Mouse (Mus musculus): ENCODE data around the gene Apol7a. TPM values are rescaled to one million over a fixed set of nuclear protein-coding genes. Genes with fewer than 3 reads are reported as not detected.

Gene Apol7a
- polyA plus RNA-seq, 1 experiment from 2014 or later = 0.13 TPM

DNA sequence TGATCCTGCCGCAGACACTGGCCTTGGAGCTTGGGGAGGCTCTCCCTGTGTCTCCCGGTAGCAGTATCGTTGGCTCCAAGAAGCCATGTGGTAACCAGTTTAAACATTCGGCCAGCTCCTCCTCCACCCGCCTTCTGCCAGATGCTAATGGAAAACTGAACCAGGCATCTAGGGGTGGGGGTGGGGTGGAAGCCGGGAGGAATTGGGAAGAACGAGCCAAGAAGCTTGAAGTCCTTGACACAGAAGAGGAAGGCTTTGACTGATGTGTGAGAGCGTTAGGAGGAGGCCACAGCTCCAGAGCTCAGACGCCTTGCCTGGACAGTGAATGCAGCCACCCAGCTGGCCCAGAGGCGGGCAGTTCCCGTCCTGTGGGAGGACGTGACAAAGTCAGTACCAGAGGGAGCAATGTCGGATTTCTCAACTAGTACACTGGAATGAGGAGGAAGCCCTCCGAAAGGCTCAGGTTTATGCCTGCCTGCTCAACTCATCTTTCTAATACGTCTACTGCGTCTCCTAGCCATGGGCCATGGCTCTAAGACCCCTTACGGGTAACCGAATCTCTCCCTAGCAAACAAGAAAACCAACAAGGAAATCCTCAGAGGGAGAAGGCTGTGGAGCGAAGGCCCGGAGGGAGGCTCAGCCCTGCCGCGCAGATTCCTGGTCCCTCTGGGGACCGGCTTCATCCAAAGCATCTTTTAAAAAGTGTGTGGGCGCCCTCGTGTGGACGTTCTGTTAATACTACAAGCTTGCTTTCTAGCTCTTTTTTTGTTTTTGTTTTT, 32.0 kb downstream of the Apol7a start:
- Histone ChIP-seq H3K4me3 (replicated peaks; ENCODE audit: low read depth, low read length) (peak overlapping the region; percentile 27), H3K36me3 (ENCODE audit: insufficient read depth, low read length) (no peaks in the 10 kb centered on the region), H3K4me1 (replicated peaks; ENCODE audit: insufficient read depth, low read length) (no peaks in the 10 kb centered on the region; the same call in 1 of the 2 replicates), H3K9ac (ENCODE audit: low read depth, low read length) (peak overlapping the region; percentile 55), H3K4me2 (ENCODE audit: low read length) (peak overlapping the region; percentile 61), H3K27me3 (ENCODE audit: insufficient read depth, low read length) (no peaks in the 10 kb centered on the region), H3K9me3 (replicated peaks; ENCODE audit: low read length) (no peaks in the 10 kb centered on the region), H3K27ac (peak overlapping the region; percentile 95)
- WGBS = under 1% methylated on average over 26 of the region's 26 CpGs
- peak; percentile 81 for TF ChIP-seq CTCF (IDR thresholded peaks at IDR 0.05; ENCODE audit: low read depth)
- ATAC-seq (replicated peaks; ENCODE audit: low FRiP score, low read depth) (peak; percentile 50), DNase-seq (ENCODE audit: low spot score) (peak; percentile 97)

DNA sequence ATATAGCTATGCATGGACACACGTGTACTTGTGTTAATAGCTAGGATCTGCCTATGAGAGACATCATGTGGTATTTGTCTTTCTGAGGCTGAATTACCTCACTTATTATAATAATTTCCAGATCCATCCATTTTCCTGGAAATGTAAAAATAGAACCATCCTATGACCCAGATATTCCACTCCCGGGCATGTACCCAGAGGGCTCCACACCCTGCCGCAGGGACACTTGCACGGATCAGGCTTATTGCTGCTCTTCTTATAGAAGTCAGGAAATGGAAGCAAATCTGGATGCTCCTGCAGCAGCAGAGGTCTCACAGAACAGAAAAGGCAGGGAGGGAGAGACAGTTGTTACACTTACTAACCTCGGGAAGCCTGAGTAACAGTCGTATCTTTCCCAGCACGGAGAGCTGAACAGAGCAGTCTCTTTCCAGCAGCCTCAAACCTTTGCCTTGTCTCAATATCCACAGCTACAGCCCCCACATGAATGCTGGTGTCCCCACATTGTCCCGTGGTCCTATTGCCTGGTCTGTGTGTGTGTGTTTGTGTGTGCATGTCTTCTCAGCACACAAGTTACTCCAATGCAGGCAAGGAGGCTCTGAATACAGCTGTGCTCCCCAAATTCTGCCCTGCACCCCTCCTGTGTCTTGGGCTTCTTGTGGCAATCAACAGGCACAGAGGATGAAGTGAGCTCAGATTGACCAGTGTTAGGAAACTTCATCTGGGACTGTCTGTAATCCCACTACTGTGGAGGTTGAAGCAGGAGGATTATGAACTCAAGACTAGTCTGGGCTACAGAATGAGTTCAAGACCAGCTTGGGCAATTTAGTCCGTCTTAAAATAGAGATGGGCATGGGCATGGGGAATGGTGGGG, 33.0 kb downstream of the Apol7a start:
- H3K4me2 ChIP-seq (ENCODE audit: low read length) = peak overlapping the region; percentile 61; the same call in 1 of the 2 replicates
- 0 out of 2 replicates have a peak overlapping the region, but pooled peaks have one; percentile 8 for H3K9ac ChIP-seq (ENCODE audit: low read depth, low read length)
- H3K4me1 ChIP-seq (replicated peaks; ENCODE audit: insufficient read depth, low read length) = no peaks in the 10 kb centered on the region; the same call in 1 of the 2 replicates
- H3K36me3 ChIP-seq (ENCODE audit: insufficient read depth, low read length) = no peaks in the 10 kb centered on the region
- no peak for ATAC-seq (replicated peaks; ENCODE audit: low FRiP score, low read depth)
- 53% methylated on average over 9 of the region's 9 CpGs for WGBS
- H3K27me3 ChIP-seq (ENCODE audit: insufficient read depth, low read length) = no peaks in the 10 kb centered on the region
- no peaks in the 10 kb centered on the region for H3K9me3 ChIP-seq (replicated peaks; ENCODE audit: low read length)
- DNase-seq (ENCODE audit: low spot score) = no peak
- H3K27ac ChIP-seq = peak overlapping the region; percentile 95
- no peak overlapping the region for H3K4me3 ChIP-seq (replicated peaks; ENCODE audit: low read depth, low read length)
- no peak for TF ChIP-seq CTCF (IDR thresholded peaks at IDR 0.05; ENCODE audit: low read depth)

- DNase-seq (ENCODE audit: low spot score) = no peak
- Histone ChIP-seq H3K9ac (ENCODE audit: low read depth, low read length) (no peak overlapping the region), H3K4me1 (replicated peaks; ENCODE audit: insufficient read depth, low read length) (peaks cover under 1% of the 10 kb centered on the region; the same call in 1 of the 2 replicates), H3K36me3 (ENCODE audit: insufficient read depth, low read length) (no peaks in the 10 kb centered on the region), H3K27me3 (ENCODE audit: insufficient read depth, low read length) (no peaks in the 10 kb centered on the region), H3K4me2 (ENCODE audit: low read length) (no peak overlapping the region), H3K4me3 (replicated peaks; ENCODE audit: low read depth, low read length) (no peak overlapping the region), H3K27ac (no peak overlapping the region), H3K9me3 (replicated peaks; ENCODE audit: low read length) (no peaks in the 10 kb centered on the region)
- 71% methylated on average over 3 of the region's 3 CpGs for WGBS
- ATAC-seq (replicated peaks; ENCODE audit: low FRiP score, low read depth) = no peak
- no peak for TF ChIP-seq CTCF (IDR thresholded peaks at IDR 0.05; ENCODE audit: low read depth)
Observed at GRCm38 (mm10) chr15:77364026-77364425, 34.9 kb downstream of the Apol7a start.

DNA sequence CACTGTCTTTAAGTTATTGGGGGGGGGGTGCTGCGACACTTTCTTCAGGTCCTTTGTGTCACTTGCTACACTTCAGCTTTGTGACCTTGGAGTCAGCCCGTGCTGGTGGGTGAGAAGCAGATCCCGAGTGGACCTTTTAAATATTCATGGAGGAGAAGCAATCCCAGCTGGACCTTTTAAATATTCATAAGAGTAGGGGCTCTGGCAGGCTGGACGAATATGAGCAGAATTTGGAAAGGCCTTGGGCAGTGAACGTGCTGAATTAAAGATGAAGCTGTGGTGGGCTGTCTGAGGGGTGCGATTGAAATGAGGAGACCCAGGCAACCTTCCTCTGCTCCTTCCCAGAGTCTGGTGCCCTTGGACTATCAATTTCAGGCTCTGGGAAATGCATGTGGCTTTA, 35.3 kb downstream of the Apol7a start:
- no peak for TF ChIP-seq CTCF (IDR thresholded peaks at IDR 0.05; ENCODE audit: low read depth)
- H3K4me3 ChIP-seq (replicated peaks; ENCODE audit: low read depth, low read length) = no peak overlapping the region
- H3K4me1 ChIP-seq (replicated peaks; ENCODE audit: insufficient read depth, low read length) = peaks cover 3% of the 10 kb centered on the region; the same call in 1 of the 2 replicates
- H3K4me2 ChIP-seq (ENCODE audit: low read length) = no peak overlapping the region
- no peaks in the 10 kb centered on the region for H3K27me3 ChIP-seq (ENCODE audit: insufficient read depth, low read length)
- ATAC-seq (replicated peaks; ENCODE audit: low FRiP score, low read depth) (no peak), DNase-seq (ENCODE audit: low spot score) (no peak)
- no peaks in the 10 kb centered on the region for H3K9me3 ChIP-seq (replicated peaks; ENCODE audit: low read length)
- no peak overlapping the region for H3K9ac ChIP-seq (ENCODE audit: low read depth, low read length)
- H3K27ac ChIP-seq = no peak overlapping the region
- WGBS = 42% methylated on average over 6 of the region's 6 CpGs
- no peaks in the 10 kb centered on the region for H3K36me3 ChIP-seq (ENCODE audit: insufficient read depth, low read length)

DNA sequence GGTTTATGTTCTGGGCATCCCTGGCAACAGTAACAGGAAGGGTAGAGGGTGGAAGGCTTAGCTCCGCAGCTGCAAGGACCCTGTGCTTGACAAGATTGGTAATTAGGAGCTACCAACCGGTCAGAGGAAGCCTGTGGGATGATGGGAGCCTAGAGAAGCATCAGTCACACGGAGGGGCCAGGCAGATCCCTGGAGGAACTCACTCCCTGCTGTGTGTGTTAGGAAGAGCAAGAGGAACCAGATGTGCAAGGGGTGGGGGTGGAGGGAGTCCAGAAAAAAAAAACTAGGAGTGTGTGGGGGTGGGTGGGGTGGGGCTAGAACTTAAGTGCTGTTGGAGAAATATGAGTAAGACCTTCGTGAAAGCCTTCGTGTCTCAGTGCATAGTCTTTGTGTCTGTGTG, 36.0 kb downstream of the Apol7a start:
- H3K4me1 ChIP-seq (replicated peaks; ENCODE audit: insufficient read depth, low read length) = 0 out of 2 replicates have a peak, but pooled peaks cover 3% of the 10 kb centered on the region
- H3K9me3 ChIP-seq (replicated peaks; ENCODE audit: low read length) = no peaks in the 10 kb centered on the region
- H3K27ac ChIP-seq = no peak overlapping the region
- no peak overlapping the region for H3K9ac ChIP-seq (ENCODE audit: low read depth, low read length)
- ATAC-seq (replicated peaks; ENCODE audit: low FRiP score, low read depth) = no peak
- H3K4me3 ChIP-seq (replicated peaks; ENCODE audit: low read depth, low read length) = no peak overlapping the region
- no peak overlapping the region for H3K4me2 ChIP-seq (ENCODE audit: low read length)
- TF ChIP-seq CTCF (IDR thresholded peaks at IDR 0.05; ENCODE audit: low read depth) = no peak
- 16% methylated on average over 5 of the region's 5 CpGs for WGBS
- no peak for DNase-seq (ENCODE audit: low spot score)
- no peaks in the 10 kb centered on the region for H3K27me3 ChIP-seq (ENCODE audit: insufficient read depth, low read length)
- no peaks in the 10 kb centered on the region for H3K36me3 ChIP-seq (ENCODE audit: insufficient read depth, low read length)

DNA sequence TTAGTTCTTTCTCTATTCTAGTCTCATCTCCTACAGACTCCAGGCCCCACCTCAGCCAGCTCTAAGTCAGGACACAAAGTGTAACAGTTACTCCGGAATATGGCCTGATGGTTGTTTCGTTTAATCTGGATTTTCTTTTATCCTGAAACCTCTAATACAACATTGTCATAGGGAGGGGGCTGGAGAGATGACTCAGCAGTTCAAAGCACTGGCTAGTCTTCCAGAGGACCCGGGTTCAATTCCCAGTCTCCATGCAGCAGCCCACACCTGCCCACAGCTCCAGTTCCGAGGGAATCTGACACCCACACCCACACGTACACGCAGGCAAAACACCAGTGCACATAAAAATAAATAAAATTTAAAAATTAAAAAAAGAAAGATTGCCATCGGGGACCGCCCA, 39.0 kb downstream of the Apol7a start:
- H3K4me3 ChIP-seq (replicated peaks; ENCODE audit: low read depth, low read length) = no peak overlapping the region
- no peak overlapping the region; the same call in 1 of the 2 replicates for H3K27ac ChIP-seq
- H3K4me1 ChIP-seq (replicated peaks; ENCODE audit: insufficient read depth, low read length) = peaks cover 7% of the 10 kb centered on the region; the same call in 1 of the 2 replicates
- no peak overlapping the region for H3K9ac ChIP-seq (ENCODE audit: low read depth, low read length)
- ATAC-seq (replicated peaks; ENCODE audit: low FRiP score, low read depth) (no peak), DNase-seq (ENCODE audit: low spot score) (no peak)
- H3K36me3 ChIP-seq (ENCODE audit: insufficient read depth, low read length) = no peaks in the 10 kb centered on the region
- WGBS = 82% methylated on average over 8 of the region's 8 CpGs
- TF ChIP-seq CTCF (IDR thresholded peaks at IDR 0.05; ENCODE audit: low read depth) = no peak
- H3K4me2 ChIP-seq (ENCODE audit: low read length) = no peak overlapping the region
- H3K27me3 ChIP-seq (ENCODE audit: insufficient read depth, low read length) = no peaks in the 10 kb centered on the region
- no peaks in the 10 kb centered on the region for H3K9me3 ChIP-seq (replicated peaks; ENCODE audit: low read length)
